Mouse (Mus musculus) liver, adult (tissue): ENCODE data around the gene Kcnab3.

Experiments used
- GATA4 ChIP-seq: IDR thresholded peaks from 2 replicates; pipeline ENCODE4 v1.6.1; 2014; ENCODE audit warnings: mild to moderate bottlenecking, low read length; ENCODE audit not compliant: insufficient replicate concordance

The Kcnab3 gene

DNA sequence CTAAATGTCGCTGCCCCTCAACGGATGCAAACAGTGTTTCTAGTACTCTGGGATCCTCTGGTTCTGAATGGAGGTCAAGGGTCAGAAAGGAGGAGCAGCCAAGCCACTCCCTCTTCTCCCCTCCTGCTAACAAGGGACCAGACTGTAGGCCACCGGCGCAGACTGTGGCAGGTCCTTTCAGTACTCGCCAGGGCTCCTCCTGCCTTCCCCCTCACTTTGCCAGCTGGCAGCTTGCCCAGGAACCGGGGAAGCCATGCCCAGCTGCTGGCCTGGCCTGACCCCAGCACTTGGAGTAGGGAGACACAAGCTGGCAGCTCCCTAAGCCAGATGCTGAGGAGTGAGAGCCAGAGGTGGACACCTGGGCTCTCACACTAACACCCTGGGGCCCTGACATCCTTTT lies 38.9 kb downstream of the Kcnab3 start:
- no peak for TF ChIP-seq GATA4

DNA sequence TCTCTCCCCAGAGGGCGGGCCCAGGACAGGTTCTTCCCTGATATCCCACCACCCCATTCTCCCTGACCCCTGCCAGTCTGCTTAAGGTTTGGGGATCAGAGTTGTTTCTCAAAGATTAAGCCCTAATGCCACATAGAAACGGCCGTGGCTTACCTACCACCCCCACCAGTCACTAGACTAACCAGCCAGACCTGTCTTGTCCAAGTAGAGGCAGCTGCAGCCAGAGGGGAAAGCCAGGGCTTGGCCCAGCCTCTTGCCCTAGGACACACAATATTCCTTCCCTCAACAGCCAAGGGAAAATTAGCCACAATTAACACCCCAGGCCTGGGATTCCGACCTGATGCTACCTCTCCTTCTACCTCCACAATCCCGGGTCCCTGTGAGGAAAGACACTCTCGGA lies 39.7 kb downstream of the Kcnab3 start:
- TF ChIP-seq GATA4, result no peak

DNA sequence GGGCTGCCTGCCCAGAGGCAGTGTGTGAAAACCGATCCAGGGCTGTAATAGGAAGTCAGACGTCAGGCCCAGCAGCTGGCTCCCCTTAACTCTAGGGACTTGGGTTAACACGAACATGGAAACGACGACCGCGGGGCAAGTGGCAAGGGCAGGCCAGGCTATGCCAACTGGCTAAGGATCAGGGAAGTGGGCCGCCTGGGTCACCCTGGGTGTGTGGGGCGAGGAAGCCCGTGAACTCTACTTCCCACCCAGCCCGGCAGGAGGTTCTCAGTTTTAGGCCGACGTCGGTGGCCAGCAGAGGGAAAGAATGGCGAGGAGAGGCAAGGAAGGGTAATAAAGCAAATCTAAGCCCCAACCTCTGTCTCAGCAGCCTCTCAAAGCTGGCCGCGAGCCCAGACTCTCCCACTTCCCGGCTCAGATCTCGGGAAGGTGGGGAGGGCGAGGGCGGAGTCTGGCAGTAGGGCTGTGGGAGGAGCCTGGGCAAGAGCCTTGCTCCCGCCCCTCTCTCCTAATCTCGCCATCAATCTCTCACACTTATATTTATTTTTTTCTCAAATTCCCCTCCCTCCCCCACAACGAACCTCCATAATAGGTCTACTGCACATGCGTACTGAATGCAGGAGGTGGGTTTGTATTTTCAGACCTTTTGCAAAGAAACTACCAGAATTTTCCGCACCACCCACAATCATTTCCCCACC lies 40.2 kb downstream of the Kcnab3 start:
- peak; percentile 93 for TF ChIP-seq GATA4

DNA sequence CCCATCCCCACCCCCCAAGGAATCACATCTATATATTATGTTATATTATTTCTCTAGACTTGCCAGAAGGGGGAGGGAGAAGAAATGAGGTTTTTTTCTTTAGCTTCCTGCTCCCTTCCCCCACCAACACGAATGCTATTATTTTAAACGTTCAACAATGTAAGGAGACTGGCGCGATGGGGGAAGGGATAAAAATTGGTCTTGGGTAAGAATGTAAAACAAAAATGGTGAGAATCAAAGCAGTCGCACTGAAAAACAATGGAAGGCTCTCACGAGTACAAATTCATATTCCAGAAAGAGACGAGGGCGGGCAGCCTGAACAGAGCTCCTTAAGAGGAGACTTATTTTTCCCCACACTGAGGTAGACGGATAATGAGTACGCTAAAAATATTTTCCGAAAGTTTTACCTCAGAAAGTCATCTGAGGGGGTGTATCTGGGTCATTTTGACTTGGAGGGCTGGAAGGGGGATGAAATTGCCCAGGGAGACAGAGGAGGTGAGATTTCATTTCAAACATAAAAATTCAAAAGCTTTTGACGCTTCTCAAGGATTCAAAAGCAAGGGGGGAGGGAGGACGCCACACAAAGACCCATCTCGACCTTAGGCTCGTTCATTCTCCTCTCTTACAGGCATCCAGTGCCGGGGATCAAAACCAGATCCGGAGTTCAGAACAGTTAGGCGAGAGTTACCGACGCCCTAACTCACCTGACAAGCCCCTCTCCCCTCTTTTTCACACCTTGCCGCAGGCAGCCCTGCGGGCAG lies 41.0 kb downstream of the Kcnab3 start:
- TF ChIP-seq GATA4, result no peak

DNA sequence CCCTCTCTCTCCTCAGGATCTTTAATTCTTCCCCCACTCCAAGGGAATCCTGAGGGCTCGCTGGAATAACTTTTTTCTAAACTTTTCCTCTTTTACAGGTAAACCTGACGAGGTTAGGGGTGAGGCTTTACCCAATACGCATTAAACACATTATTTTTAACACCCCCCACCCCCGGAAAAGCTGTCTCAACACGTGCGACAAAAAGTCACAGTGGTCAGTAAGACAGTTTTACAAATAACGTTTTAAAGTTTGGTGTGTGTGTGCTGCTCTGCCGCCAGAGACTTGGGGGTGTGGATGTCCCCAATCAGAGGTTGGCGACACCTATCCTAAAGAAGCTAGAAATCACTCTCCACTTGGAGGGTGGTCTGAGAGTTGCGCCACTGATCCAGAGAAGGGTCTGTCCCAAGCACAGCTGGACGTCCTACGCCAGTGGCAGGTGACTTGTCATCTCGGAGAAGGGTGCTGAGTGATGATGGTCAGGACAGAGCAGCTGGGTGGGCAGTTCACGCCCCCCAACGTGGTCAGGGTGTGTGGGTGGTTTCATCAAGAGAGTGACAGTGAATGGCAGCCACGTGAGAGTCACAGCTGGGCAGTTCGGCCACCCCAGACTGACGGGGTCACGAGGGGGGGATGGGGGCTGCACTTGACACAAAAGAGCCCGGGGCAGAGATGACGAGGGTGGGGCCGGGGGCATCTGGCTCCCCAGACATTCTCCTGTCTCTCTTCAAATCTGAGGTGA lies 41.7 kb downstream of the Kcnab3 start:
- TF ChIP-seq GATA4, result no peak

DNA sequence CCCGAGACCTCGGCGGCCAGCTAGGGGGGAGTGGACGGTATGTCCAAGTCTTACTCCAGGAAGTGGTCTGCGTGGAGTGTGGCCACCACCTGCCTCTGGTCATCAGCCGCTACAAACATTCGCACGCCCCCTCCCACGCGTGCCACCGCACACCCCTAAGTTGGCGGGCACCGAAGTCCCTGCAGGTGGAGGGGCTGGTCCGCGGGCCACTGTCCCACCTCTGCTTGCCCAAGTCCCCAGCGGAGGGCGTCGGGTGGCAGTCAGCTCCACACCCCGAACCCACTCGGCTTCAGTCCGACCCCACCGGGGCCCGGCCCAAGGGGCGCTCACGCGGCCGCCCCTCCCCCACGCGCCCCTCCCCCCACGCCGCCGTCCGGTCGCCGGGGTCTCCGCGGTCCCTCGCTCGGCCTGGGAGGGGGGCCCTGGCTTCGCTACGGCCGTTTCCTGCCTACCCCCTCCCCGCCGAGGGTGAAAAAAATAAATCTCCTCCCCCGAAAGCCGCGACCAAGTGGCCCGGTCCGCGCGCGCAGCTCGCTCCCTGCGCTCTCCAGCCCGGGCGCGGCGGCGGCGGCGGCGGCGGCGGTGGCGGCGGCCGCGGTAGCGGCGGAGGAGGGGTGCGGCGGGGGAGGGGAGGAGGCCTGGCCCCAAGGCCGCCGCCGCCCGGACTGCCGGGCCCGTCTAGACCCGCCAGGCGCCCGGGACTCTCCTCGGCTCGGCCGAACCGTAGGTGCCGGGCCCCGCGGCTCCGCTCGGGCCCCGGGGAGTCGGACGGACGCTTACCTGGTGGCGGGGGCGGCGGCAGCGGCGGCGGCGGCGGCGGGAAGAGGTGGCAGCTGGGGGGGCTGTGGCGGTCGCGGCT lies 42.5 kb downstream of the Kcnab3 start:
- TF ChIP-seq GATA4, result no peak

DNA sequence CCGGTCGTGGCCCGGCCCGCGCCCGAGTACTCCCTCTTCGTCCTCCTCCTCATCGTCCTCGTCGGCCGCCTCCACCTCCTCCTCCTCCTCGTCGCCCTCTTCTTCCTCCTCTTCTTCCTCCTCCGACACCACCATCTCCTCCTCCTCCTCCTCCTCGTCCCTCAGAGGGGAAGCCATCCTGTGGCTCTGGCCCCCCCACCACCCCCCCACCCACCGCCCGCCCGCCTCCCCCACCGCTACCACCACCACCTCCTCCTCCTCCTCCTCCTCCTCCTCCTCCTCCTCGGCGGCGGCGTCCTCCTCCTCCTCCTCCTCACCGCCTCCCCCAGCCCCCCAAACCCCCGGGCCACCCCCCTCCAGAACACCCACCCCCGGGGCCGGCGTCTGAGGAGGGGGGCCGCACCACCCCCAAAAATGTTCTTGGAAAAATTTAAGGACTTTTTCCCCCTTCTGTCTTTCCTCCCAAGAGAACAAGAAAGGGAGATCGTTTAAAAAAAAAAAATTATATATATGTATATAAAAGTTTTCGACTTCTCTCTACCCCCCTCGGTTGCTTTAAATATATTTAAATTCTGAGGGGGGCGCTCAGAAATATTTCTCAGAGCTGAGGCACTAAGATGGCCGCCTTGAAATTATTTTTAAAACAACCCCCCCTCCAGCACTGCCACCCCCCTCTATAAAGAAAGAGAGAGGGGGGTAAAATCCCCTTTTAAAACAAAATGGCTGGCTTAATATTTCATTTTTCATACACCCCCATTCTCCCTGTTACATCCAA lies 43.3 kb downstream of the Kcnab3 start, which contains the start of gene Chd3:
Gene Chd3 (minus strand): TSS at position 192 of the 775 bp plus-strand sequence.
- no peak for TF ChIP-seq GATA4

DNA sequence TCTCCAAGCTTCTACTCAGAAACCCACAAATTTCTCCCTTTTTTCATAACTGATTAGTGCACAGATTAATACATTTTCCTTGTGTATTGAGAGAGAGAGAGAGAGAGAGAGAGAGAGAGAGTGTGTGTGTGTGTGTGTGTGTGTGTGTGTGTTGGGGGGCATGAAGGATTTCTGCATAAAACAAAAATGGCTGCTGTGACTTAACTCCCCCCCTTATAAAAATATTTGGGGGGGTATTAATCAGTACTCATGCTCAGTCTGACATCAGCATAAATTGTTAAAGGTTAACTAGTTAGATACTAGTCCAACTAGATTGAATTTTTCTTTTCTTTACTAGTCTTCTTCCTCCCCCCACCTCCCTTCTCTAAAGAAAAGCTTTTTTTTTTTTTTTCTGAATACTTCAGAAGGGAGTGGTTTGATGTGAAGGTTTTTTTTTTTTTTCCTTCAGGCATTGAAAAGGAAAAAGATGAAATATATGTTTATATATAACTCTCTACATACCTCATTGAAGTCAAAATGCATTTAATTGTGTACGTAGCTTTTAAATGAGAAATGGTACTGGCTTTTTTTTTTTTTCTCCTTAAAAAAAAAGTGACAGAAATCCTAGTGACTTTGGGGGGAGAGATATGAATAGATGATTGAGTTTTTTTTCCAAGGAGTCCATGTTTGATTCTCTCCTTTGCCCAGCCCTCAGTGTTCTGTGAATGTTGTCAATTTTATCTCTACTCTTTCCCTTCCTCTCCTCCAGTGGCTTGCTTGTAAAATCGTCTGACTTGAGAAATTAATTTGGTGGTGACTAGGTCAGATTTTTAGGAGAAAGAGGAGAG lies 44.1 kb downstream of the Kcnab3 start:
- no peak for TF ChIP-seq GATA4

- TF ChIP-seq GATA4, result no peak
Measured at GRCm38 (mm10) chr11:69370817-69371215, 44.8 kb downstream of the Kcnab3 start.

DNA sequence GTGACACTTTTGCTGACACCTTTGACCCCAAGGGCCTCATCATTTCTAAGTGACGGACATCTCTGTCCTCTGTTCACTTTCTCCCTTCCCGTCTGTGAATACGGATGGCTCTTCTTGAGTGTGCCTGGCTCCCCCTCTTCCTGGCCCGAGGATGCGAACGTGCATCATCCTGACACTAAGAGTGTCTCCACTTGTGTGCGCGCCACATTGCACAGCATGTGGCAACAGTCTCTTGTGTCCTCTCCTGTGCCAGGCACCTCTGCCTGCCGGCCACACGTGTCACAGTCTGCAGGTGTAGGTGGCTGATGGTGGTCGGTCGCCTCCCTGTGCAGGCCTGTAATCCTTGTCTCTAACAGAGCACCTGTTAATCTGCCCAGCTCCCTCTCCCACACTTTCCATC lies 45.5 kb downstream of the Kcnab3 start:
- no peak for TF ChIP-seq GATA4

DNA sequence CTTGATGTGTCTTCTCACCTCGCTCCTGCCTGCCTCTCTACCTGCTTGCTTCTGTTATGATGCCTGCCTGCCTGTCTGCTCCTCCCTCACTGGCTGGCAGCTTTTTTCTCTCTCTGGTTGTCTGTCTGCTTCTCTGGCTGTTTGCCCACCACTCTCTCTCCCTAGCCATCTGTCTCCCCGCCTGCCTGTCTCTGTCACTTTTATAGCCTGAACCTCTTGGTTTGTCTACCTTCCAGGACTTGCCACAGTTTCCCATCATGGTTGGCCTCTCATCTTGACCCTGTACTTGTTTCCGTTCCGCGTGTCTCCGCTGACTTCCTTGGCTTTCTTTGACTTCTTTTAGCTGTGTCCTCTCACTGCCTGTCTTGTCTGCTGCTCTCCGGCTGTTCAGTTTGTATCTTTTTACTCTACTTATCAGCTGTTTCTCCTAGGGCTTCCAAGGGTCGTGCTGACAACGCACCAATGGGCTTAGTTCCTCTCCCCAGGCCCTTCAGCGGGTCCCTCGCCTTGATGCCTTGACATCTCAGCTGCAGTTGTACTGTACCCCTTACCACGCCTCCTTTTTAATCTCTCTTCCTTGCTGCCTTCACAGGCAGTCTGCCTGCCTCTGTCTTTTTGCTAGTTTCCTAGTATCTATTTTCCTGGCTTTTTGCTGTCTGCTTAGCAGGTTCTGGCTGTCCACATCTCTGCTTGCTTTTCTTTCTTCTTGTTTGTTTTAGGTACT lies 46.2 kb downstream of the Kcnab3 start:
- TF ChIP-seq GATA4, result no peak

- TF ChIP-seq GATA4, result no peak
Measured at GRCm38 (mm10) chr11:69372780-69373170, 46.7 kb downstream of the Kcnab3 start.

- no peak for TF ChIP-seq GATA4
Measured at GRCm38 (mm10) chr11:69373223-69373965, 47.3 kb downstream of the Kcnab3 start.
